Mouse (Mus musculus) fibroblast of lung, adult 2 months (primary cell): ENCODE results near the gene Ndc80.
"Not testable (repeated sequence)": the region's sequence is repeated elsewhere in the genome, so short reads cannot be mapped to it uniquely, and the experiment has no call there.

Experiments used
- DNase-seq: peaks from one replicate; pipeline ENCODE4 v3.0.0-alpha.2; 2011; ENCODE audit warnings: low read depth

The Ndc80 gene

DNA sequence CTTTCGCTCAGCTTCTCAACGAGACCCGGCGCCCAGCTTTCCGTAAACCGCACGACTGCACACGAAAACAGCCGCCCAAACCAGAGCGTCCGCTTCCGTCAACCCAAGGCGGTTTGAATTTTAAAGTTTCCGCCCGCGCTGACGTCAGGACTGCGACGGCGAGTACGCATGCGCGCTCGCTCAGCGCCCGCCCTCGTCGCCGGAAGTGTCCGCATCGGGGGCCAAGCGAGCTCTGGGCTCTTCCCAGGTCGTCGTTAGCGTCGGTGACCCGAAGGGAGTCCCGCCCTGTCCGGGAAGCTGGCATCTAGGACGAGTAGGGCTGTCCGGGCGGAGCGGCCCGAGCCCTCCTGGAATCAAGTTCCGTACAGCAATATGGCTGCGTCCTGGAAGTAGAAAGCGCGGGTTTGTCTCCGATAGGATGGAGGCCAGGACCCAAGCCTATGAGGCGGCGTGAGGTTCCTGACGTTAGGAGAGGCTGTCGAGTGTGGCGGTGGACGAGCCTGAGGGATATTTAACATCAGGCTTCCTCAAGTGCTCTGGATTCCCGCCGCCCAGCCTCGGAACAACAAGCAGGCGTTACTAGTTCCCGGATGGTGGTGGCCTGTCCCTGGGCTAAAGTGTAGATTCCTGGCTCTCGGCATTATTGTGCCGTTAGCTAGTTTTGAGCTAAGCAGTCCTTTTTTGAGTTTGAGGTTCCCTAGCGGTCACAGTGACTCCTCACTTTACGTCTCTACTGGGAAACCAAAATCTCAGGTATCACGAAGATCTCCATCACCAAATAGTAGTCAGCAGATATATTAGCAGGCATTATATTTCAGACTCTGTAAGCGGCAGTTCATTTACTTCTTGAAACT lies at the start of gene Ndc80:
Gene Ndc80 (minus strand): TSS at position 147 of the 854 bp plus-strand sequence.
- peak; percentile 92 for DNase-seq

DNA sequence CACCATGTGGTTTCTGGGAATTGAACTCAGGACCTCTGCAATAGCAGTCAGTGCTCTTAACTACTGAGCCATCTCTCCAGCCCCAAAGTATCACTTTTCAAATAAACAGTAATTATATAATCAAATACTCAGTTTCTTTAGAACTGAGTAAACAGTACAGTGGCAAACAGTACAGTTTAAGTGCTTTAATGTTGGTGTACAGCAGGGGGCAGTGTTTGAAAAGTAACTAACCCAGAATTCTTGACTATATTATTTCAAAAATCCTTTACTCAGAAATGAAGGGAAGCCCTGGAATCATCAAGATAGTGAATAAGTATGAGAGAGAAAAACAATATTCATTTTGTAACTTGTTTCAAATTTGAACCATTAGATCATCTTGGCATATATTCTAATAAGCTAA lies 35.0 kb upstream of the Ndc80 start:
- DNase-seq = no peak

DNA sequence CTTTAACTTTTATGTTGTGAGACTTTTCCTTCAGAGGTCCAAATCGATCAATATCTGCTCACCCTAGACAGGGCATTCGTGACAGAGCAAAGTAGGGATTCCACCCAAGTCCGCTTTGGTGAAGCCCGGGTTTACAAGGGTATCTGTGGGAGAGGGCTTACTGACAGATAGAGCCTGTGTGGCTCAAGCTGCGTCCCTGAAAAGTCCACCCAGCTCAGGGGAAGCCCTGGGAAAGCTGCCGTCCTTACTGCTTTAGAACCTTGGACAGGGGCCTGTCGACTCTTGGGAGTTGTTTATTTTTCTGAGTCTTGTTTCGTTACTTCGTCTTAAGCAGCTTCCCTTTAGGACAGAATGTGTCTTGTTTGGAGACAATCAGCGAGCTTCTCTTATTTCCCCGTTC lies 26.2 kb upstream of the Ndc80 start:
- DNase-seq = no peak

DNA sequence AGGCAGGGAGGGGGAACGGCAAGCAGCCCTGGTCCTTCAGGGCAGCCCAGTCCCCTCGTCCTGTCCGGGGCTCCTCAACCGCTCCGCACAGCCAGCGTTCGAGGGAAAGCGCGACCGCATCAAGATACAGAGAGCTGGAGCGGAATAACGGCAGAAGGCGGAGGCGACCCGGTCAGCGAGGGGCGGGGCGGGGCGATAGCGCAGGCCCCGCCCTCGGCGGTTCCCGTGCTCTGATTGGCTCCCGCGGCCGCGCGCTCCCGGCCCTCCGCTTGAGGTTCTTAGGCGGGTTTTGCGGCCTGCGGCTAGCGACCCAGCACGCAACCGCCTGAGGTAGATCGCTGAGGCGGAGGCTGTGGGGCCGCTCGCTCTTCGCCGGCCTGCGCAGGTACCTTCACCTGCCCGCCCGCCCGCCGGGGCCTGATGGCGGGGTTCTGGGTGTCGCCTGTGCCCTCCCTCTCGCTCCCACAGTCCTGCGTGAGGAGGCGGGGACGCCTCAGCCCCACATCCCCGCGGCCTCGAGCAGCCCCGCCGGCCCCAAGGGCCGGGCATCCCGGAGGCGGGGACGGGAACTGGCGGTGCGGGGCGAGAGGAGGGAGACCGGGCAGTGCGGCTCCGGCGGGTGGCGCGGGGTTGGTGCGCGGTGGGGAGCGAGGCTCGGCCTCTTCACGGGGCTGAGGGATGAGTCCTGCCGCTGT lies 25.2 kb upstream of the Ndc80 start, which contains the start of gene Spdya:
Gene Spdya (plus strand): TSS at position 305 of the 695 bp plus-strand sequence.
- DNase-seq = no peak

DNA sequence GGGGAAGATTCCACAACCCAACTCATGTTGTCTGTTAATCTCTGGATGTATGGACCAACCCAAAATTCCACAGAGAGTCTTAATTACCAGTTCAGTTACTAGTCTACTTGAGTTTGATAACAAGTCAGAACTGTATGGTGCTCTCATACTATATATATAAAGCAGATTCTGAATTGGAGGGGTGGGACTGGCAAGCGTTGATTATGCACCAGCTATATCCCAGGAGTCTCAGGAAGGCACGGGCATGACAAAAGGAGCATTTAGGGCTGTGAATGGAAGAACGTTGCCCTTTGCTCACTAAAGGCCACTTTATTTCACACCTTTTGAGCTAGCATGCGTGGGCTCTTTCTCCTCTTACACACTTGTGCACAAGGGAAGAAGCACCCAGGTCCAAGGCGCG lies 24.7 kb upstream of the Ndc80 start:
- DNase-seq = no peak

DNA sequence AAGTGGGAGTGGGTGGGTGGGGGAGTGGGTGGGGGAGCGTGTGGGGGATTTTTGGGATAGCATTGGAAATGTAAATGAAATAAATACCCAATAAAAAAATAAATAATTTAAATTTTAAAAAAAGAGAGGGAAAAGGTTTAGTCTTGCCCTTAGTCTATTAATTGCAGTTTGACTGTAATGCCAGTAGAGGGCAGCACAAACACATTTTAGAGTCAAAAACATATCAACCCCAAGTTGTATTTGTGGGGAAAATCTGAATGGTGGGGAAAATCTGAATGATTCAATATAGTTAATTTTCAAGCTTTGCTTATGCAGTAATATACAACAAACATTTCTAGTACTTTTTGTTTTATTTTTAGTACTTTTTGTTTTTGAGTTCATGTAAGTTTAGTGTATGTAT lies 21.9 kb upstream of the Ndc80 start:
- no peak for DNase-seq

DNA sequence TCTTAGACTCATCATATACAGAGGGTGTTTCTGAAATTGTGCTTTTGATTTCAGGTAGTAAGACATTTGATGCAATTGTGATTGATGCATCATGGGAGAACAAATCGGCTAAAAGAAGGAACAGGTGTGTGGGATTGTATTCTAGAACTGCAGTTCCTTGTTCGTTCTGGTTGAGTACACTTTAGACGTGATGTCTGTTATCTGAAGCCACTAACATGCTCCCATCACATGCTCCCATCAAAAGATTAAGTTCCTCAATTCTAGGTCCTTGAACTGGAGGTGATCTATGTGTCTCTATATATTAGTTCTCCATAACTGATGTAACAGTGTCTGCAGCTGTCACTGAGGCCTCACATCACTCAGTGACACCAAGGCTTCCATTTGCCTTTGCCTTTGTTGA lies 10.5 kb upstream of the Ndc80 start:
- no peak for DNase-seq

DNA sequence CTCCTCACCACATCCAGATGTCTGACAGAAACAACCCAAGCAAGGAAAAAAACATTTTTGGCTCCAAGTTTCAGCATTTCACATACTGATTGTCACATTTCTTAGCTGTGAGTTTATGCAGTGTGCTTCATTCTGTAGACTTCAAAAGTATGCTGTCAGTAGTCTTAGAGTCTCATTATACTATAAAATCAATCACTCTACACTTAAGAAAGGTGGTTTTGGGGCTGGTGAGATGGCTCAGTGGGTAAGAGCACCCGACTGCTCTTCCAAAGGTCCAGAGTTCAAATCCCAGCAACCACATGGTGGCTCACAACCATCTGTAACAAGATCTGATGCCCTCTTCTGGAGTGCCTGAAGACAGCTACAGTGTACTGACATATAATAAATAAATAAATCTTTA lies 8.9 kb upstream of the Ndc80 start:
- not testable (repeated sequence) for DNase-seq

DNA sequence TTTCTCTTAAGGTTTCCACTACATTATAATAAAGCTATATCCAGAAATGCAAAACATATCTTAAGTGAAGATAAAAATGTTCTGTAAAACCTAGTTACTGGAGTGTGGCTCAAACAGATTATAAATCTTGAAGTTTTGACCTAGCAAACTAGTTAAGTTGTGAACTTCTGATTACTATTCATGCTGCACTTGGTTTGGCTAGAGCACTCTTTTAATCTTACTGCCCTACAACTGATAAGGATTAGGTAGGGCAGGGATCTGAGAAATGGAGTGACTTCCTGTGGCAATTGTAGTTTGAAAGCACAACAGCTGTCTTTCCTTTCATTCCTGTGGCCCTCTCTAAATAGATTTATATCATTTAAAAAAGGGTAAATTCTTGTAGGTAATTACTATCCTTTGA lies 1.4 kb upstream of the Ndc80 start:
- no peak for DNase-seq

DNA sequence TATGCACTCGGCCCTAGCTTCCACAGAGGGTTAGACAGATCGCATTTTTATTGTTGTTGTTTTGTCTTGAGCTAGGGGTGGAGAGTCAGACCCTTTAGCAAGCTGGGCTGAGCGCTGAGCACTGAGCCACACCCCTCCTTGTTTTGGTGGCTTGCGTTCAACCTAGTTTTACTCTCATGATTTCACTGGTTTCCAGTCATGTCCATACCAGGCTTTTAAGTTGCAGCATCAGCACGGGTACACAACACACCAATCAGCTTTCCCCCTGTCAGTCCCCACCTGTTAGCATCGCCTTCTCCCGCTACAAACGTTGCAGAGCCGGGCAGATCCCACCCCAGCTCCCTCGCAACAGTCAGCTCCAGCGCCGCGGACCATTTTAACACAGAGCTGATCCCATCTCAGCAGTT lies 352 bp downstream of the Ndc80 start:
- DNase-seq = no peak

DNA sequence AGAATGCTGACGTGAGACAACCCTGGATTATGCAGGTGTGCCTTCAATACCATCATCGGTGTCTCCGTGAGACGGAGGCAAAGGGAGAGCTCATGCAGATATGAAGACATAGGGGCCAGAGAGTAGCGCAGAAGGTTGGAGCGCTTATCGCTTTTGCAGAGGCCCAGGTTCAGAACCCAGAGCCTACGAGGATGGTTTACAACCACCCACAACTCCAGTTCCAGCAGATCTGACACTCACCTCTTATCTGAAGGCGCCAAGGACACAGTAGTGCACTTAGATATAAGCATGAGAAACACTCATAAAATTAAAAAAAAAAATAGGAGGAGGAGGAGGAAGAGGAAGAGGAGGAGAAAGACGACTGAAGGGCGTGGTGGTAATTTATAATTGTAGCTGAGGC lies 16.4 kb downstream of the Ndc80 start:
- DNase-seq = no peak

DNA sequence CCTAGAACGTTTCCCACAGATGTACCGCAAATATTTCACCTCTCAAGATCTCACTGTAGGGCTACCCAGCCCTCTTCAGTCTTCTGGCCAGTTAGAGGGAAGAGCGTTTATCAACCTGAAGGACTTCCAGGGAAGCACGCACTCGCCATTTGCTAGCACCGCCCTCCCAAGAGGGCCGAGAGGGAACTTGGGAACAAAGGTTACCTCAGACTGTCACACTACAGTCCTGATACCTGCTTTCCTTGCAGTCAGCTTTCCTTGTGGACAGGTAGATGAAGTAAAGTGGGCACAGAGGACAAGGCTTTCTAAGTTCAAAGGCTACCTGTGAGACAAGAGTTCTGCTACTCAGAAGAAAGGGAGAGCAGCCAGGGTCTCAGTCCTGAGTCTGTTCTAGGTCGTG lies 19.8 kb downstream of the Ndc80 start:
- no peak for DNase-seq

DNA sequence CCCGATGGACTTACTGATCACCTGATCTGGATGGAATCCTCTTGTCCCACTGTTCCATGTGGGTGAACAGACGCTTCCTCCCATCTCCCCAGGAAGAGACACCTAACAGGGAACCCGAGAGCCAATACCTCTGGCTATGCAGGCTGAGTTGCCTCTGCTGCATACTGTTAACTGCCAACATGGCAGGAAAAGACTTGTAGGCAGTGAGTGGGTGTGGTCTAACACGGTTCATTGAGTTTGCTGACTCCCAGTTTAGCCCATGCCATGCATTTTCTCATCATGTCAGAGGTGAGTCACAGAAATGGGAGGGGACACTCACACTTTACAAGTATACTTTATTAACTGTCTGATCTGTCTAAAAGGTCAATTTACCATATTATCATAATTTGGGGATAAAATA lies 30.9 kb downstream of the Ndc80 start:
- DNase-seq = no peak

DNA sequence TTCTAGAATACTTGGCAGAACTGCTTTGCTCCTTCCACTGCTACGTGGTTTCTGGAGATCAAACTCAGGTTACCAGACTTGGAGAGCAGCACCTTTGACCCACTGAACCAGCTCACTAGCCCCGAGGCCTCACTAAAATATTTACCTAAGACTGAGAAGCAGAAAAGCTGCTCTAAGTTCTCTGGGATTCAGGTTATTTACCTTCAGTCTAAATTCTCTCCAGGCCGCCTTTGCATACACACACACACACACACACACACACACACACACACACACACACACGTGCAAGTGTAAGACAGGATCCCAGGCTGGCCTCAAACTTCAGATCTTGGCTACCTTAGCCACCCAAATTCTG lies 35.3 kb downstream of the Ndc80 start:
- no peak for DNase-seq

DNA sequence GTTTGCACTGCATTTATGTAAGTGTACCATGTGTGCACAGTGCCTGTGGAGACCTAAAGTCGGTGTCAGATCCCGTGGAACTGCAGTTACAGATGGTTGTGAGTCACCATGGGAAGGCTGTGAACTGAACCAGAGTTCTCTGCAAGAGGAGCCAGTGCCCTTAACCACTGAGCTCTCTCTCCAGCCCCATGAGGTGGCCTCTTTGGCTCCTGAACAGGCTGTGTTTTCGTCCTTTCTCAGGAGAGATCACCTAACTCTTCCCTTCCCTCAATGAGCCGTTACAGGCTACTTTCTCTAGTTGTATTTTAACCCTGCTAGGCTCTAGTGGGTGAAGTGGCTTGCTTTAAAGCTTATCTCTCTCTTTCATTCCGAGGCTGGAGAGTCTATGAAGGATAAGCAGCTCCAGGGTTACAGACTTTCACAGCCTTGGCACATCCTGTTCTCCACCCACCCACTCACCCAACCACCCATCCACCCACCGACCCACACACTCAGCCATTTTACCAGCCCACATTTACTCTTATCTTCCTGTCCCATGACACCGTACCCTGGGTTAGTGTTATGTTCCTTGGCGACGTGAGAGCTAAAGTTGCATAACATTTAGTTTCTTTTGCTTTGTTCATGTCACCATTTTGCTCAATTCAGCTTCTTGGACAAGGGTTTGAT lies 35.9 kb downstream of the Ndc80 start:
- DNase-seq = no peak

DNA sequence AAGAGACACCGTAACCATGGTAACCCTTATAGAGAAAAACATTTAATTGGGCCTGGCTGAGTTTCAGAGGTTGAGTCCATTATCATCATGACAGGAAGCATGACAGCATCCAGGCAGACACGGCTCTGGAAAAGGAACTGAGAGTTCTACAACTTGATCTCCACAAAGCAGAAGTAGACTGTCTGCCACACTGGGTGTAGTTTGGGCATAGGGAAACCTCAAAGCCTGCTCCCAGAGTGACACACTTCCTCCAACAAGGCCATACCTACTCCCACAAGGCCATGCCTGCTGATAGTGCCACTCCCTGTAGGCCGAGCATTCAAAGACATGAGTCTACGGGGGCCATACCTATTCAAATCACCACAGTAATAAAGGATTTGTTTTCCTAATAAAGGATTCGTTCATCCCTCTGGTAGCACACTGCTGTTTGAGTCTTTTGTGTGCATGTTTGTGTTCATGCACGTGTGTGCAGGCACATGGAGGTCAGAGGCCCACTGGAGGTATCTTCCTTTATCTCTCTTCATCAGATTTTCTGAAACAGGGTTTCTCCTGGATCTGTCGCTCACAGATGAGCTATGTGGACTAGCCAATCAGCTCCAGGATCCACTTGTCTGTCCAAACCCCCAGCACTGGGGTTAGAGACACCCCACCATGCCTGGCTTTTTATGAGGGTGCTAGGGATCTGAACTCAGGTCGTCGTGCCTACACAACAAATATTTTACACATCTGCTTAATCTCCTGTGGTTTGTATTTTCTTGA lies 36.8 kb downstream of the Ndc80 start:
- no peak for DNase-seq

DNA sequence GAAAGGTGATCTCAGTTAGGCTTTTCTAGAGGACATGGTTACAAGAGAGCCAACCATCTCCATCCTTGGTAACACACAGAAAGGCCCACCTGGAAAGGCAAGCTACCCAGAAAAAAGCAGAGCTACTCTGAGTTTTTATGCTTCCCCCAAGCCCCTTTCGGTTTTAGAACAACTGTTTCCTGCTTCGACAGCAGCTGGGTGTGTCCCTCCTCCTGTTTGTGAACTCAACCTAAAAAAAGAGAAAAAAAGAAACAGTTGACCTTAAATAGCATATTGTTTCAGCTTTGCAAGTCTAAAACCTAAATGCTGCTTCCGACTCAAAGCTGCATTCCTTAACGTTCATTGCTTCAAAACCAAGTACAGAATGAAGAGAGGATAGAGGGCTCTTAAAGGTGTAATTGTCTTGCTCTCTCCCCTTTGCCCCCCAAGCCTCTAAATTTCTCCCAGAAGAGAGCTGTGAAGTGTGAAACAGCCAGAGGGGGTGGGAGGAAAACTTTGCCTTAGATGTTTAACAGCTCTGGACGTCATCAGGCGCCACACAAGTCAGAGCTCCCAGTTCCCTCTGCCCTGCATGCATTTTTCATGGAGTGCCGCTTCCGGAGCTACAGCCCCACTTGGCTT lies 40.3 kb downstream of the Ndc80 start:
- no peak for DNase-seq

DNA sequence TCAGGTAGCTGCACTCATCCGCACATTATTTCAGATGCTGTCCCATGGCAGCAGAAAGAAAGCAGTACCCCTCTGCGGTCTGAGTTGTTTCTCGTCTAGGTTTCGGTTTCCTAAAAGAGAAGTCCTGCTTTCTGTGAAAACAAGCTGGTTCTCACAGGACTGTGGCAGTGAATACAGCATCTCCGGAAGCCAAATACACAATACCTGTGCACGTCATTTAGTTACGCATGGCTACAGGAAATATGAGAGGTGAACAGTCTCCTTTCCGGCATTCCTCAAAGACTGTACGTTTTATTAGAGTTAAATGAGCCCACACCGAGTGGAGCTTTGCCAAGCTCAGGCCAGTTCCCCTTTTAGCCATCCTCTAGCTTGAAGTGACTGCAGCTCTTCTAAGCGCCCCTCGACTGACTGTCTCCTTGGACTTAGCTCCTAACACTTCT lies 40.8 kb downstream of the Ndc80 start:
- DNase-seq = no peak

DNA sequence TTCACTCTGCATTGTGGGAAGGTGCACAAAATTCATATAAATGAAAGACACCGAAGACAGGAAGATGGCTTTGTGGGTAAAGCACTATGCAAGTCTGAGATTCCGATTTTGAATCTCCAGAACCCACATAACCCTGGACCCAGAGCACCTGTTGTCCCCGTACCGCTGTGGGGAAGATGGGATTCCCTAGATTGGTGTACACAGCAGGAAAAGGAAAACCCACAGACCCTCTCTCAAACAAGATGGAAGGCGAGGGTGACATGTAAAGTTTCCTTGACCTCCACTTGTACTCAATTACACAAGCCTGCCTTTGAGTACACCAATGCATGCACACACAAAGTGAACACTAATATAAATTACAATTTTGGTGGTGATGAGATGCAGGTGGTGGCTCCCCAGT lies 41.9 kb downstream of the Ndc80 start:
- no peak for DNase-seq

DNA sequence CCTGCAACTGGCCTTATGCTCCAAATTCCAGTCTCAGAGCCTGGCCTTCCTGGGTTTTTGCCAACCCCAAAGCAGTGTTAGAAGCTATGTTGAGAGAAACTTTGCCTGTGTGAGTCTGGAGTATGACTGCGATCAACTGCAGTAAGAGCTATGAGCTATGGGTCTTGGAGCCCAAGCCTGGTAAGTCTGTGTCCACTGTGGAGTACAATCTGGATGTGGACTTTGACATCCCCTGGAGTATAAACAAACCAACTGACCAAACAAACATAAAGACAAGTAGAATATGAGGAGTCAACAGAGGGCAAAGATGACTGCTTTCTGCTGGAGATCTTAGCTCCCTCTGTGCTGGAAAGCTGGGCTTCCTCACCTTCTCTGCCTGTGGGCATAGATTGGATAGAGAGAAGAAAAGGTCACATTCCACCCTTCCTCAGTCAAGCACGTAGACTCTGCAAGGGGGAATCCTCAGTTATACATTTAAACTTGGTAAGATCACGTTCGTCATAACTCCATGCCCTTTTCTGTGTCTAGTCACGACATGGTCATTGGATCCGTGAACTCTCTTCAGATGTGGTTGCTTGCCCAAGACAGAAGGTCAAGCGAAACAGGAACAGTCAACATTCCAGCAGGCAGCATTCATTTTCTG lies 43.1 kb downstream of the Ndc80 start:
- no peak for DNase-seq

DNA sequence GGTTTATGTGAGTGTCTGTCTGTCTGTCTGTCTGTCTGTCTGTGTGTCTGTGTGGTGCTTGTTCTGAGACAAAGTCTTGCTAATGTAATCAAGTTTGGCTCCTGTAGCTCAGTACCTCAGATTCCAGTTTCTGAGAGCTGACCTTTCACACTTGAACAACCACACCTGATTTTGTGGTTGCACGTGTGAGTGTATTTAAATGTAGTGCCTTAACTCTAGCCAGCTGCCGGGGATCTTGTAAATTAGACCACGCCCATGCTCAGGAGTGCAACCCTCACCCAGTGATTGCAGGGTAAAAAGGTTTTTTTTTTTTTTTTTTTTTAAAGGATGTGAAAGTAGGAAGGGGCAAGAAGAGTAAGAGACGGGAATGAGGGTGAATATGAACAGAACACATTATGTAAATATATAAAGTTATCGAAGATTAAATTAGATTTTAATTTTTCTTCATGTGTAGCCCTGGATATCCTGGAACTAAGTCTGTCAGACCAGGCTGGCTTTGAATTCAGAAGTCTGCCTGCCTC lies 47.2 kb downstream of the Ndc80 start:
- DNase-seq = no peak
